Comparison of ENCODE assay signal across 17 mouse cellular contexts in genomic region chr8:116904736-116905135, GRCm38 (mm10). TPM values are rescaled to one million over a fixed set of nuclear protein-coding genes. Genes with fewer than 3 reads are reported as not detected.
A peak's percentile ranks its signal among the peaks of the same experiment; 100 is the strongest.
DNase-seq lines count a peak whose midpoint lies in the region; TF ChIP-seq lines count a peak whose summit lies in the region.
"Had no signal": no experiment of that assay in that cellular context is flagged by ENCODE, and none has a peak within 500 bp of the region (broad histone marks: within the 10 kb centered on the region; RNA-seq: fewer than 3 reads in every experiment).

No protein-coding gene starts in this region.

- intact Hi-C loops in gastrocnemius, adult 2 months (cut with DNase I), result no loop called here
- intact Hi-C loops in gastrocnemius, postnatal 14 days (cut with DNase I; ENCODE audit: low total_unique reads), result no loop called here

- H3K36me3 ChIP-seq in small intestine, adult 2 months (ENCODE audit: control insufficient read depth, insufficient read depth, low read length), result peaks cover 10% of the 10 kb centered on the region; the same call in 1 of the 2 replicates

- H3K4me3 ChIP-seq in gastrocnemius, adult 2 months, result no peak overlapping the region
- no peak overlapping the region for H3K4me3 ChIP-seq in small intestine, adult 2 months (ENCODE audit: low read depth, low read length)
- H3K4me3 ChIP-seq: embryonic facial prominence, embryonic 15.5 days; erythroblast, embryonic 14.5 days; forebrain, embryonic 10.5 days; hindbrain, embryonic 12.5 days had no signal

- no peaks in the 10 kb centered on the region for H3K4me1 ChIP-seq in small intestine, adult 2 months (ENCODE audit: control insufficient read depth, insufficient read depth, insufficient read length, low read length)
- H3K4me1 ChIP-seq: embryonic facial prominence, embryonic 15.5 days; forebrain, embryonic 10.5 days; hindbrain, embryonic 12.5 days had no signal

- H3K27ac ChIP-seq in gastrocnemius, adult 2 months, result peak overlapping the region; percentile 48; the same call in 1 of the 2 replicates
- peak overlapping the region; percentile 46; the same call in 1 of the 2 replicates for H3K27ac ChIP-seq in small intestine, adult 2 months (ENCODE audit: insufficient read depth, low read depth, low read length)
- H3K27ac ChIP-seq: embryonic facial prominence, embryonic 15.5 days; forebrain, embryonic 10.5 days; hindbrain, embryonic 12.5 days had no signal

- over 99% methylated on average over 4 of the region's 4 CpGs for WGBS in small intestine, adult 2 months

- DNase-seq in gastrocnemius, adult 2 months, result no peak
- DNase-seq in gastrocnemius, postnatal 14 days, result no peak
- DNase-seq in ovary, postnatal 36 days (ENCODE audit: low spot score), result peak; percentile 41
- DNase-seq in ovary, postnatal 10 days (ENCODE audit: low spot score), result no peak
- peak; percentile 57 for DNase-seq in adrenal gland, postnatal 10 days
- no peak for DNase-seq in embryo, embryonic 10 days (ENCODE audit: low spot score)
- DNase-seq: cerebellum, adult 2 months; cerebellum, postnatal 10 days; embryo, embryonic 11 days; heart, postnatal 10 days; heart, postnatal 4 days had no signal

- no peak for TF ChIP-seq POLR2A in small intestine, adult 2 months (IDR thresholded peaks at IDR 0.05; ENCODE audit: low read depth, low read length)

- no peak for TF ChIP-seq CTCF in gastrocnemius, adult 2 months (IDR thresholded peaks at IDR 0.05)
- no peak for TF ChIP-seq CTCF in small intestine, adult 2 months (IDR thresholded peaks at IDR 0.05; ENCODE audit: extremely low read depth, insufficient read length, insufficient replicate concordance, low read depth, low read length)

- H3K27me3 ChIP-seq in small intestine, adult 2 months (ENCODE audit: control insufficient read depth, insufficient read depth, low read length), result no peaks in the 10 kb centered on the region
- H3K27me3 ChIP-seq: CH12.LX; embryonic facial prominence, embryonic 15.5 days; hindbrain, embryonic 12.5 days had no signal

RNA-seq across cellular contexts. Expression of gene Cmc2, which starts 16.5 kb away (rescaled TPM):
- 10 to 100 TPM; 23.6 to 30.6 TPM for total RNA-seq in gastrocnemius, adult 2 months (2021)
- 10 to 100 TPM; 25.3 to 27.7 TPM for total RNA-seq in gastrocnemius, postnatal 14 days (2021)
- total RNA-seq in adrenal gland, postnatal 10 days (2021), result 10 to 100 TPM; 40.1 to 46.4 TPM
- polyA plus RNA-seq in small intestine, adult 2 months (2012; rRNA removed), result 1.5 and 2.6 TPM in 2 replicates

RNA-seq across cellular contexts. Expression of gene Cenpn, which starts 16.8 kb away (rescaled TPM):
- under 1 TPM; 0.43 to 0.50 TPM for total RNA-seq in gastrocnemius, adult 2 months (2021)
- 1 to 10 TPM; 1.9 to 2.1 TPM for total RNA-seq in gastrocnemius, postnatal 14 days (2021)
- 10 to 100 TPM in 1 of 2 experiments, 1 to 10 TPM in 1; 7.1 to 10.5 TPM for total RNA-seq in adrenal gland, postnatal 10 days (2021)
- 0.91 and 1.8 TPM in 2 replicates for polyA plus RNA-seq in small intestine, adult 2 months (2012; rRNA removed)

RNA-seq across cellular contexts. Expression of gene Atmin, which starts 38.5 kb away (rescaled TPM):
- 10 to 100 TPM; 22.5 to 23.1 TPM for total RNA-seq in gastrocnemius, adult 2 months (2021)
- 10 to 100 TPM; 10.9 to 12.2 TPM for total RNA-seq in gastrocnemius, postnatal 14 days (2021)
- 10 to 100 TPM; 16.0 to 19.0 TPM for total RNA-seq in adrenal gland, postnatal 10 days (2021)
- polyA plus RNA-seq in small intestine, adult 2 months (2012; rRNA removed), result 6.7 and 10.4 TPM in 2 replicates

Comparison
In these comparisons a context has a peak if more than half of its experiments do, and no peak if none do; other contexts are left out.
1. DNase-seq: peak in ovary, postnatal 36 days (single experiment) and adrenal gland, postnatal 10 days (single experiment); none in gastrocnemius, adult 2 months (single experiment), gastrocnemius, postnatal 14 days (single experiment), ovary, postnatal 10 days (single experiment) and embryo, embryonic 10 days (single experiment).